ENCODE assay signal across 17 mouse cellular contexts in genomic region chr13:43654091-43654490, GRCm38 (mm10). TPM values are rescaled to one million over a fixed set of nuclear protein-coding genes. Genes with fewer than 3 reads are reported as not detected.
"Had no signal": no experiment of that assay in that cellular context is flagged by ENCODE, and none has a peak within 500 bp of the region (broad histone marks: within the 10 kb centered on the region; RNA-seq: fewer than 3 reads in every experiment).

No protein-coding gene starts in this region.

- DNase-seq: kidney, adult 9 months; kidney, postnatal 10 days; kidney, postnatal 4 days; lung, embryonic 14.5 days; lung, postnatal 10 days; lung, postnatal 4 days; right cerebral cortex, adult 18-20 months; right cerebral cortex, postnatal 25 days; thymus, postnatal 14 days had no signal

- H3K4me3 ChIP-seq: left cerebral cortex, adult 2 months; limb, embryonic 10.5 days; liver, embryonic 15.5 days; megakaryocyte, embryonic 14.5 days; midbrain, embryonic 15.5 days; neural tube, embryonic 13.5 days had no signal

- H3K9ac ChIP-seq: liver, embryonic 15.5 days; lung, embryonic 14.5 days; midbrain, embryonic 15.5 days; neural tube, embryonic 13.5 days had no signal

- H3K27ac ChIP-seq: left cerebral cortex, adult 2 months; limb, embryonic 10.5 days; liver, embryonic 15.5 days; midbrain, embryonic 15.5 days; neural tube, embryonic 13.5 days; stomach, postnatal 0 days had no signal

- H3K36me3 ChIP-seq: limb, embryonic 10.5 days; liver, embryonic 15.5 days; midbrain, embryonic 15.5 days; neural tube, embryonic 13.5 days had no signal

- ATAC-seq: midbrain, embryonic 15.5 days had no signal

- H3K4me1 ChIP-seq: limb, embryonic 10.5 days; liver, embryonic 15.5 days; megakaryocyte, embryonic 14.5 days had no signal

- H3K4me2 ChIP-seq: liver, embryonic 15.5 days; lung, embryonic 14.5 days; midbrain, embryonic 11.5 days; midbrain, embryonic 15.5 days; neural tube, embryonic 13.5 days had no signal

- H3K9me3 ChIP-seq: limb, embryonic 10.5 days; liver, embryonic 15.5 days; midbrain, embryonic 15.5 days; neural tube, embryonic 13.5 days had no signal

- H3K27me3 ChIP-seq: liver, embryonic 15.5 days; midbrain, embryonic 15.5 days; neural tube, embryonic 13.5 days had no signal

RNA-seq across cellular contexts. Expression of gene Rnf182, which starts 38.6 kb away (rescaled TPM):
- polyA plus RNA-seq: liver, embryonic 15.5 days had no signal
